Mouse (Mus musculus) kidney, embryonic 16.5 days (tissue): ENCODE results near the gene Ap2b1. TPM values are rescaled to one million over a fixed set of nuclear protein-coding genes. Genes with fewer than 3 reads are reported as not detected.
"Not testable (repeated sequence)": the region's sequence is repeated elsewhere in the genome, so short reads cannot be mapped to it uniquely, and the experiment has no call there.

Experiments used
- ATAC-seq: fragments of 200-750 bp; cut with Nextera tagmentation; 2 replicates; pipeline ENCODE4 v1.8.0; 2017; ENCODE audit warnings: moderate TSS enrichment; ENCODE audit not compliant: low FRiP score, low TSS enrichment
- H3K27ac ChIP-seq: fragments of 300-500 bp; sonication (generic); 2 replicates; pipeline ENCODE4 v1.5.1; 2014; ENCODE audit warnings: low read length
- H3K27me3 ChIP-seq: fragments of 300-500 bp; sonication (generic); 2 replicates; pipeline ENCODE4 v1.6.1; 2014; ENCODE audit warnings: low read length, control low read depth, mixed read lengths; ENCODE audit not compliant: insufficient read depth
- H3K36me3 ChIP-seq: fragments of 300-500 bp; sonication (generic); 2 replicates; pipeline ENCODE4 v1.6.1; 2014; ENCODE audit warnings: low read length, control low read depth, mixed read lengths; ENCODE audit not compliant: insufficient read depth
- H3K4me1 ChIP-seq: fragments of 300-500 bp; sonication (generic); 2 replicates; pipeline ENCODE4 v1.6.1; 2014; ENCODE audit warnings: low read length, control low read depth, mixed read lengths; ENCODE audit not compliant: insufficient read depth
- H3K4me2 ChIP-seq: fragments of 300-500 bp; sonication (generic); replicated peaks from 2 replicates; pipeline ENCODE4 v1.6.1; 2014; ENCODE audit warnings: low read depth, low read length
- H3K4me3 ChIP-seq: fragments of 300-500 bp; sonication (generic); 2 replicates; pipeline ENCODE4 v1.5.1; 2014; ENCODE audit warnings: mild to moderate bottlenecking, low read length
- H3K9ac ChIP-seq: fragments of 300-500 bp; sonication (generic); replicated peaks from 2 replicates; pipeline ENCODE4 v1.6.1; 2014; ENCODE audit warnings: low read length
- H3K9me3 ChIP-seq: fragments of 300-500 bp; sonication (generic); 2 replicates; pipeline ENCODE4 v1.6.1; 2016; ENCODE audit warnings: low read length, control low read depth
- WGBS: fragments of 180-500 bp; shearing (Covaris S2); extraction: QIAGEN DNeasy Blood & Tissue Kit; methylation state at CpG from one replicate; pipeline ENCODE4 v1.1.7; 2014; 5-methylcytosine and 5-hydroxymethylcytosine counted together
- polyA plus RNA-seq: library from polyadenylated mRNA; unstranded; fragments of >200 nt; fragmentation: Nextera tagmentation; extraction: Ambion mirVana; gene quantifications from 2 replicates; pipeline ENCODE4 v1.2.1, GENCODE M21; 2015

Gene Ap2b1
- polyA plus RNA-seq, 1 experiment from 2014 or later: 64.2 TPM

- H3K9me3 ChIP-seq, H3K27me3 ChIP-seq, H3K4me1 ChIP-seq, H3K27ac ChIP-seq, H3K4me3 ChIP-seq, H3K4me2 ChIP-seq, H3K9ac ChIP-seq, ATAC-seq: not testable (repeated sequence)
- 87% methylated on average over 3 of the region's 3 CpGs for WGBS
- H3K36me3 ChIP-seq: peaks cover 40% of the 10 kb centered on the region
These were observed 27.9 kb downstream of the Ap2b1 start for GRCm38 (mm10) chr11:83326692-83327091.

DNA sequence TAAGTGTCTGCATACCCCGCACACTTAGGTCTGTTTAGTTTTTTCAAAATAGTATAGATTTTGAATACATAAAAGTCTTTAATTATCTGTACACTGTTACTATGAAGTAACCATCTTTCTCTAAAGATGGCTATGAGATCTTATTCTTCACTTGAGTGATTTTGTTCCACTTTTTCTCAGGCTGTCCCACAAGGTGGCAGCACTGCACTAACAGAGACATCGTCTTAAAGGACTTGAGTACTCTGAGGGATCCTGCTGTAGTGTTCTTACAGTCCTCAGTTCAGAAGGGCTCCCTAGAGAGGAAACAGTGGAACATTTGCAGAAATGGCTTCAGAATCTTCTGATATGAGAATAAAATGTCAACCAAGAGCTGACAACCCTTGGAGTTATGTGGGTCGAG, 28.6 kb downstream of the Ap2b1 start:
- H3K9ac ChIP-seq: no peak overlapping the region
- ATAC-seq: no peak
- H3K9me3 ChIP-seq: no peaks in the 10 kb centered on the region
- H3K36me3 ChIP-seq: peaks cover 32% of the 10 kb centered on the region
- 57% methylated on average over 3 of the region's 3 CpGs for WGBS
- H3K27me3 ChIP-seq: no peaks in the 10 kb centered on the region
- no peak overlapping the region for H3K4me2 ChIP-seq
- H3K27ac ChIP-seq: no peak overlapping the region
- no peaks in the 10 kb centered on the region for H3K4me1 ChIP-seq
- no peak overlapping the region for H3K4me3 ChIP-seq

DNA sequence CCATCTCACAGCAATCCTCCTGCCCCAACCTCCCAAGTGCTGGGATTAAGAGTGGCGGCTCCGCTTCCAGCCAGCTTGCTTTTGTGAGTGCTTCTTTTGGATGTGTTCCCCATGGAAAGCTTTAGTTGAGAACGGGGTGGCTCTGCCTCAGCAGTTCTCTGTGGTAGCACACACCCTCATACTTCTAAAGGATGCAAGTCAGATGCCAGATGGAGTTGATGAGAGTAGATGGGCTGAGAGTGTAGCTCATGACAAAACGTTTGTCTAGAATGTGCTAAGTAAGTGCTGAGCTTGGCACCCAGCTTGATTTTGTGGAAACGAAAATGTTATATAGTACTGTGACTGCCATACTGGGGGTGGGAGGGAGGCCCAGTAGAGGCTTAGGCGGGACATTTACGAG, 37.0 kb downstream of the Ap2b1 start:
- Histone ChIP-seq H3K4me2 (no peak overlapping the region), H3K36me3 (peaks cover 44% of the 10 kb centered on the region), H3K4me3 (no peak overlapping the region), H3K9me3 (no peaks in the 10 kb centered on the region), H3K4me1 (no peaks in the 10 kb centered on the region), H3K27me3 (no peaks in the 10 kb centered on the region), H3K27ac (no peak overlapping the region), H3K9ac (no peak overlapping the region)
- 85% methylated on average over 7 of the region's 7 CpGs for WGBS
- no peak for ATAC-seq

DNA sequence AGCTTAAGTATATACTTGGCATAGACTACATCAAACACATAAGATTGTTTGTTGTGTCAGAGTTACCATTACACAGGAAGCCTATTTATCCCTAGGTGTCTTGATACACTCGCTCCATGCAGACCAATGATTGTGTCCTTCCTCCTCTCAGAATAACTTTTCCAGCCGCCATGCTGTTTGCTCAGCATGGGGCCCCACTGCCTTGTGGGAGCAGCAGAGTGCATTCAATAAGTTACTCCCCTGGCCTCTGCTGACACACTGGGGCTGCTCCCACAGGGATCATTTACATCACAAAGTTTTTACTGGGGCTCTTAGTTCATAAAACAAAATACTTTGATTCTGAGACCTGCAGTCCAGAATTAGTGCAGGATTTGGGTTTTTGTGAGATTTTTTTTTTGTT, 40.9 kb downstream of the Ap2b1 start:
- Histone ChIP-seq H3K4me2 (no peak overlapping the region), H3K36me3 (peaks cover 65% of the 10 kb centered on the region), H3K27me3 (no peaks in the 10 kb centered on the region), H3K27ac (no peak overlapping the region), H3K4me3 (no peak overlapping the region), H3K9ac (no peak overlapping the region), H3K9me3 (no peaks in the 10 kb centered on the region), H3K4me1 (no peaks in the 10 kb centered on the region)
- no peak for ATAC-seq
- 31% methylated on average over 2 of the region's 2 CpGs for WGBS

GRCm38 (mm10) chr11:83341716-83342245, 43.0 kb downstream of the Ap2b1 start:
- Histone ChIP-seq H3K27ac (no peak overlapping the region), H3K4me2 (no peak overlapping the region), H3K4me3 (no peak overlapping the region), H3K9me3 (no peaks in the 10 kb centered on the region), H3K36me3 (peaks cover 56% of the 10 kb centered on the region), H3K4me1 (no peaks in the 10 kb centered on the region), H3K27me3 (no peaks in the 10 kb centered on the region), H3K9ac (no peak overlapping the region)
- WGBS: 96% methylated on average over 3 of the region's 3 CpGs
- no peak for ATAC-seq

- H3K27me3 ChIP-seq: no peaks in the 10 kb centered on the region
- H3K36me3 ChIP-seq: peaks cover 24% of the 10 kb centered on the region
- no peak overlapping the region for H3K4me2 ChIP-seq
- no peak overlapping the region for H3K9ac ChIP-seq
- H3K27ac ChIP-seq: no peak overlapping the region
- ATAC-seq: no peak
- no peaks in the 10 kb centered on the region for H3K4me1 ChIP-seq
- H3K9me3 ChIP-seq: no peaks in the 10 kb centered on the region
- 91% methylated on average over 5 of the region's 5 CpGs for WGBS
- no peak overlapping the region for H3K4me3 ChIP-seq
These were observed 56.6 kb downstream of the Ap2b1 start for GRCm38 (mm10) chr11:83355428-83355827.

- H3K4me1 ChIP-seq: no peaks in the 10 kb centered on the region
- no peaks in the 10 kb centered on the region for H3K27me3 ChIP-seq
- 76% methylated on average over 3 of the region's 3 CpGs for WGBS
- H3K4me2 ChIP-seq: no peak overlapping the region
- H3K36me3 ChIP-seq: peaks cover 8% of the 10 kb centered on the region
- H3K9me3 ChIP-seq: no peaks in the 10 kb centered on the region
- H3K9ac ChIP-seq: no peak overlapping the region
- no peak overlapping the region for H3K4me3 ChIP-seq
- no peak overlapping the region for H3K27ac ChIP-seq
- ATAC-seq: no peak
These were observed 58.6 kb downstream of the Ap2b1 start for GRCm38 (mm10) chr11:83357421-83357820.

GRCm38 (mm10) chr11:83364656-83365055, 65.8 kb downstream of the Ap2b1 start:
- peaks cover 32% of the 10 kb centered on the region for H3K36me3 ChIP-seq
- H3K4me2 ChIP-seq: no peak overlapping the region
- H3K4me1 ChIP-seq: no peaks in the 10 kb centered on the region
- 62% methylated on average over 6 of the region's 6 CpGs for WGBS
- ATAC-seq: no peak
- H3K27me3 ChIP-seq: no peaks in the 10 kb centered on the region
- no peaks in the 10 kb centered on the region for H3K9me3 ChIP-seq
- H3K9ac ChIP-seq: no peak overlapping the region
- no peak overlapping the region for H3K27ac ChIP-seq
- H3K4me3 ChIP-seq: no peak overlapping the region

- WGBS: 80% methylated on average over 4 of the region's 4 CpGs
- no peaks in the 10 kb centered on the region for H3K4me1 ChIP-seq
- no peak overlapping the region for H3K9ac ChIP-seq
- no peak overlapping the region for H3K4me2 ChIP-seq
- H3K27ac ChIP-seq: no peak overlapping the region
- ATAC-seq: no peak
- H3K4me3 ChIP-seq: no peak overlapping the region
- H3K36me3 ChIP-seq: peaks cover 38% of the 10 kb centered on the region
- H3K27me3 ChIP-seq: no peaks in the 10 kb centered on the region
- no peaks in the 10 kb centered on the region for H3K9me3 ChIP-seq
These were observed 72.4 kb downstream of the Ap2b1 start for GRCm38 (mm10) chr11:83371267-83371666.

GRCm38 (mm10) chr11:83379745-83380341, 81.0 kb downstream of the Ap2b1 start:
- no peak for ATAC-seq
- 85% methylated on average over 7 of the region's 7 CpGs for WGBS
- Histone ChIP-seq H3K4me1 (no peaks in the 10 kb centered on the region), H3K36me3 (peaks cover 3% of the 10 kb centered on the region; the same call in 1 of the 2 replicates), H3K4me2 (no peak overlapping the region), H3K27me3 (no peaks in the 10 kb centered on the region), H3K27ac (no peak overlapping the region), H3K4me3 (no peak overlapping the region), H3K9ac (no peak overlapping the region), H3K9me3 (no peaks in the 10 kb centered on the region)
